Mouse (Mus musculus) lung, embryonic 14.5 days (tissue): ENCODE measurements around the gene Tex9. TPM values are rescaled to one million over a fixed set of nuclear protein-coding genes. Genes with fewer than 3 reads are reported as not detected.
A peak's percentile ranks its signal among the peaks of the same experiment; 100 is the strongest.

Experiments used
- ATAC-seq: fragments of 200-750 bp; cut with Nextera tagmentation; 2 replicates; pipeline ENCODE4 v1.8.0; 2017; ENCODE audit warnings: mild to moderate bottlenecking, moderate TSS enrichment, moderate library complexity; ENCODE audit not compliant: insufficient read depth
- DNase-seq: peaks from one replicate; pipeline ENCODE4 v3.0.0-alpha.2; 2015
- H3K27ac ChIP-seq: fragments of 300-500 bp; sonication (generic); 2 replicates; pipeline ENCODE4 v1.5.1; 2014; ENCODE audit warnings: low read depth, mild to moderate bottlenecking, moderate library complexity
- H3K27me3 ChIP-seq: fragments of 300-500 bp; sonication (generic); 2 replicates; pipeline ENCODE4 v1.6.1; 2014; ENCODE audit warnings: low read length, control low read depth; ENCODE audit not compliant: insufficient read depth
- H3K36me3 ChIP-seq: fragments of 300-500 bp; sonication (generic); 2 replicates; pipeline ENCODE4 v1.6.1; 2014; ENCODE audit warnings: control low read depth; ENCODE audit not compliant: insufficient read depth
- H3K4me1 ChIP-seq: fragments of 300-500 bp; sonication (generic); 2 replicates; pipeline ENCODE4 v1.6.1; 2014; ENCODE audit warnings: antibody characterized with exemption, control low read depth; ENCODE audit not compliant: insufficient read depth
- H3K4me2 ChIP-seq: fragments of 300-500 bp; sonication (generic); 2 replicates; pipeline ENCODE4 v1.6.1; 2014; ENCODE audit warnings: mild to moderate bottlenecking
- H3K4me3 ChIP-seq: fragments of 300-500 bp; sonication (generic); 2 replicates; pipeline ENCODE4 v1.5.1; 2014; ENCODE audit warnings: low read depth, low read length
- H3K9ac ChIP-seq: fragments of 300-500 bp; sonication (generic); 2 replicates; pipeline ENCODE4 v1.6.1; 2014
- H3K9me3 ChIP-seq: fragments of 300-500 bp; sonication (generic); 2 replicates; pipeline ENCODE4 v1.6.1; 2016; ENCODE audit warnings: low read depth, low read length, control low read depth
- CTCF ChIP-seq: IDR thresholded peaks from 2 replicates; pipeline ENCODE4 v1.5.1; 2016; ENCODE audit warnings: antibody characterized with exemption, low read depth
- WGBS: fragments of 180-500 bp; shearing (Covaris S2); extraction: QIAGEN DNeasy Blood & Tissue Kit; methylation state at CpG from one replicate; pipeline ENCODE4 v1.1.7; 2014; 5-methylcytosine and 5-hydroxymethylcytosine counted together
- polyA plus RNA-seq: library from polyadenylated mRNA; unstranded; fragments of >200 nt; fragmentation: Nextera tagmentation; extraction: Ambion mirVana; gene quantifications from 2 replicates; pipeline ENCODE4 v1.2.1, GENCODE M21; 2014

The Tex9 gene
- polyA plus RNA-seq, 1 experiment from 2014 or later = 37.5 TPM

DNA sequence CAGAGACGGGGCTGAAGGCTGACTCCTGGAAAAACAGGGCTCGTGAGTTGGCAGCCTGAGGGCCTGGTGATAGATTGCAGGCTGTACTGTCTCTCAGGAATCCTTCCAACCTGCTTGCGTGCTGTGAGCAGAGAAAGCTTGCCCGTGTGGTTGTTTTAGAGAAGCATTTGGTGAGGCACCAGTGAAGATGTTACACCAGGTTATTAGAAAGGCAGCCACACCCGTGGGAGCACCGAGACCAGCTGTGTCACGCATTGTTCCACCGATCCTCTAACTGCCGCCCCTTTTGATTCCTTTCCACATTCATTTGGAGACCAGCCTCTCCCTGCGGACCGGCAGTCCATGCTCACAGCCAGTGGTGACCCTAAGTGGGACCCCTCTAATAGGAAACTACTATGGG lies 69.7 kb downstream of the Tex9 start:
- DNase-seq (no peak), ATAC-seq (no peak)
- Histone ChIP-seq H3K27me3 (no peaks in the 10 kb centered on the region), H3K9ac (no peak overlapping the region), H3K4me1 (peaks cover 6% of the 10 kb centered on the region; the same call in 1 of the 2 replicates), H3K4me2 (no peak overlapping the region), H3K4me3 (no peak overlapping the region), H3K36me3 (no peaks in the 10 kb centered on the region), H3K27ac (no peak overlapping the region), H3K9me3 (no peaks in the 10 kb centered on the region)
- TF ChIP-seq CTCF = no peak
- 60% methylated on average over 11 of the region's 11 CpGs for WGBS

DNA sequence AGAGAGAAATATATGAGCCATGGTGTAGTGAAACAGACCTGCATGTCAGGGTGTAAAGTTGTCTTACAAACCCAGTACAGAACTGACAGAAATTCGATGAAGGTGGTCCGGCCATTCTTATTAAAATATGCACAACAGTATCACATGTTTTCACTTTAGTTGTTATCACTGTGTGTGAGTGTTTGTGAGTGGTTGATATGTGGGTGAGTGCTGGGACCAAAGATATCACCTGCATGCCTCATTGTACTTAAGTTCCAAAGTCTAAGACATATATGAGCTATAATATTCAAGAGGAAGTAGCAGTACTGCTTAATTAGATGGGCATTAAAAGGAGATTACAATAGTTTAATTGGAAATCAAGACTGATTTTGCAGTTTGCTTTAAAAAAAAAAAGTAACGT lies 71.5 kb downstream of the Tex9 start:
- H3K9me3 ChIP-seq = no peaks in the 10 kb centered on the region
- H3K27ac ChIP-seq = no peak overlapping the region
- no peaks in the 10 kb centered on the region for H3K36me3 ChIP-seq
- no peak for TF ChIP-seq CTCF
- WGBS = 69% methylated on average over 3 of the region's 3 CpGs
- H3K27me3 ChIP-seq = no peaks in the 10 kb centered on the region
- no peak overlapping the region for H3K9ac ChIP-seq
- H3K4me1 ChIP-seq = peaks cover 6% of the 10 kb centered on the region; the same call in 1 of the 2 replicates
- ATAC-seq = no peak
- no peak overlapping the region for H3K4me3 ChIP-seq
- DNase-seq = no peak
- no peak overlapping the region for H3K4me2 ChIP-seq

DNA sequence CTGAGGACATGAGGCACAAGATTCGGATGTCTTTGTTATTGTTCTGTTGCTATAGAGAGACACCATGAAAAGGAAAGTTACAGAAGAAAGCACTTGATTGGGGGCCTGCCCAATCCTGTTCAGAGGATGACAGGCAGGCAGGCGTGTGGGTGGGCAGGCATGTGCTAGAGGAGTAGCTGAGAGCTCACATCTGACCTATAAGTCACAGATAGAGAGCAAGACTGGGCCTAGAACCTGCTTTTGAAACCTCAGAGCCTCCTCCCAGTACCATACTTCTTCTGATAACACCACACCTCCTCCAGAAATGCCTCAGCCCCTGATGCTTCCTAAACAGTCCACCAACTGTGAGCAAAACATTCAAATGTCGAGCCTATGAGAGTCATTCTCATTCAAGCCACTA lies 73.6 kb downstream of the Tex9 start:
- Histone ChIP-seq H3K4me3 (no peak overlapping the region), H3K4me1 (peaks cover 6% of the 10 kb centered on the region; the same call in 1 of the 2 replicates), H3K36me3 (no peaks in the 10 kb centered on the region), H3K27ac (no peak overlapping the region), H3K4me2 (no peak overlapping the region), H3K9ac (no peak overlapping the region), H3K27me3 (no peaks in the 10 kb centered on the region), H3K9me3 (no peaks in the 10 kb centered on the region)
- TF ChIP-seq CTCF = no peak
- ATAC-seq (no peak), DNase-seq (no peak)
- 72% methylated on average over 3 of the region's 3 CpGs for whole genome bisulfite sequencing

DNA sequence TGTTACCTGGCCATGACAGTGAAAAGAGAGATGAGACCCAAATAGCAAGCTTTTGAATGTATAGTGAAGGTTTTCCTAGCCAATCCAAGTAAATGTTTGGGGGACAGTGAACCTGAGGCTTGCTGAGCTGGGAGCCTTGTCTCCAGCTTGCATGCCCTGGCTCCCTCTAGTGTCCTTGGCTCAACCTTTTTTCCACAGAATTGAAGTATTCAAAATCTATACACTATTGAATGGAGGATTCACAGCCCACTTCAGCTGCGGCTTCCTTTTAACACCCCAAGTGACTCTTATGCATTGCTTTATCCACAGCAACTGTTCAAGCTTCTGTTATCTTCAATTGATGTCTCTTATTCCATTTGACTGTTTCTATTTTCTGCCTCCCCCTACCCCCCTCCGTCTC lies 80.3 kb downstream of the Tex9 start:
- TF ChIP-seq CTCF = peak; percentile 44
- WGBS = 90% methylated on average over 2 of the region's 2 CpGs
- no peak overlapping the region for H3K4me2 ChIP-seq
- no peak overlapping the region for H3K9ac ChIP-seq
- ATAC-seq = no peak
- DNase-seq = peak; percentile 30
- no peaks in the 10 kb centered on the region for H3K4me1 ChIP-seq
- H3K27me3 ChIP-seq = no peaks in the 10 kb centered on the region
- H3K9me3 ChIP-seq = no peaks in the 10 kb centered on the region
- H3K4me3 ChIP-seq = no peak overlapping the region
- no peak overlapping the region for H3K27ac ChIP-seq
- H3K36me3 ChIP-seq = no peaks in the 10 kb centered on the region

DNA sequence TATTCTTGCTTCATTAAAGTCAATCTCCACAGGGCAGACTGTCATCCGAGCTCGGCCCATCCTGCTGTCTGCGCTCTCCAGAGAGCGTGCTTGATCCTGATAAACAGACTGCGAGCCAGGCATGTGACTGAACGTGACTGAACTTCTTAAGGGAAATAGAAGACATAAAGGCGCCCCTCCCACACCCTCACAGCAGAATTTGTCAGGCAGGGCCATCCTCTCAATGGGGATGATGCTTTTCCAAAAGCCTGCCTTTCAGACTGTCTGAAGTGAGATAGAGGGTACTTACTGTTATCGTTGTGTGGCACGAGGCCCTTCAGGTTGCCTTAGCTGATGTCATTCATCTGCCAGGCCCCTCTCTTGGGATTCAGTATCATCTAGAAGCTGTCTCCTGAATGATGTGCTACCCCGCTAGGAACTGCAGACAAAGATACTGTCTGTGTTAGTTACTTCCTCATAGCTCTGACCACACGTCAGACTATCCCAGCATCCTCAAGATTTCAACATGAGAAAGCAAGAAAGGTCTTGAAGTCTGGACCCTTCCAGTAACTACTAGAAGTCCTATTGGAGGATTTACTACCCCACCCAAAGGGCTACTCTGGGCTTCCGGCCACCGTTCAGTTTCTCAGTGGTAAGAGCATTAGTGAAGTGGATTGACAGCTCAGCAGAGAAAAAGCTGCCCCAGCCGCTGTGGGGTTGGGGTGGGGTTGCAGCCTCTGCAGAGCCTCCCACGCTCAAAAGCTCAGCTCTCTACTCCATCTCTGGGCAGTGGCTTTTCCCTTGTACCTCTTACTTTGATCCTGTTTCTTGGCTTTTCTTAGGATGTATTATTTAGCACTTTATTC lies 82.4 kb downstream of the Tex9 start:
- DNase-seq (peak; percentile 23), ATAC-seq (peak; percentile 63)
- Histone ChIP-seq H3K4me1 (no peaks in the 10 kb centered on the region), H3K27me3 (no peaks in the 10 kb centered on the region), H3K9ac (no peak overlapping the region), H3K9me3 (no peaks in the 10 kb centered on the region), H3K36me3 (no peaks in the 10 kb centered on the region), H3K27ac (no peak overlapping the region), H3K4me3 (no peak overlapping the region), H3K4me2 (peak overlapping the region; percentile 23; the same call in 1 of the 2 replicates)
- WGBS = 23% methylated on average over 15 of the region's 15 CpGs
- TF ChIP-seq CTCF = no peak

DNA sequence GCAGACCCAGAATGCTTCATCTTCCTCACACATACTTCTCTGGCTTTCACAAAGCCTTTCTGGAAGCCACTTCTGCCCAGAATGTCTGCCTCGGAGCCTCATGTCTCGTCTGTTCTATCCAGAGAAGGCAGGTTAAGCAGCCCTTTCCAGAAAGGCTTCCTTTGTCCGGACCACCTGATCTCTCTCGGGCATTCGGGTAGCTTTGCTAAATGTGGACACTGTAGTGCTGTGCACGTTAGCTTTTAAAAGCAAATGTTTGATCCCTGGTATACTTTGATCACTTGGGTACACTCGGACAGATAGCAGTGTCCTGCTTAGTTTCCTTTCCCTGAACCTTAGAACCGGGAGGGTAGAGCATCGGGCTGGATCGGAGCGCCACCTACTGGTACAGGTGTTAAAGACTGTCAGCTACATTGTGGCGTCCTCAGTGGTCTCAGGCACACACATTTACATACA lies 83.9 kb downstream of the Tex9 start:
- no peaks in the 10 kb centered on the region for H3K27me3 ChIP-seq
- H3K9me3 ChIP-seq = no peaks in the 10 kb centered on the region
- no peaks in the 10 kb centered on the region for H3K36me3 ChIP-seq
- 8% methylated on average over 12 of the region's 12 CpGs for WGBS
- H3K4me2 ChIP-seq = peak overlapping the region; percentile 62
- peak overlapping the region; percentile 30 for H3K9ac ChIP-seq
- TF ChIP-seq CTCF = peak; percentile 97
- H3K27ac ChIP-seq = no peak overlapping the region
- ATAC-seq = peak; percentile 91
- DNase-seq = peak; percentile 95
- no peaks in the 10 kb centered on the region for H3K4me1 ChIP-seq
- peak overlapping the region; percentile 31 for H3K4me3 ChIP-seq

DNA sequence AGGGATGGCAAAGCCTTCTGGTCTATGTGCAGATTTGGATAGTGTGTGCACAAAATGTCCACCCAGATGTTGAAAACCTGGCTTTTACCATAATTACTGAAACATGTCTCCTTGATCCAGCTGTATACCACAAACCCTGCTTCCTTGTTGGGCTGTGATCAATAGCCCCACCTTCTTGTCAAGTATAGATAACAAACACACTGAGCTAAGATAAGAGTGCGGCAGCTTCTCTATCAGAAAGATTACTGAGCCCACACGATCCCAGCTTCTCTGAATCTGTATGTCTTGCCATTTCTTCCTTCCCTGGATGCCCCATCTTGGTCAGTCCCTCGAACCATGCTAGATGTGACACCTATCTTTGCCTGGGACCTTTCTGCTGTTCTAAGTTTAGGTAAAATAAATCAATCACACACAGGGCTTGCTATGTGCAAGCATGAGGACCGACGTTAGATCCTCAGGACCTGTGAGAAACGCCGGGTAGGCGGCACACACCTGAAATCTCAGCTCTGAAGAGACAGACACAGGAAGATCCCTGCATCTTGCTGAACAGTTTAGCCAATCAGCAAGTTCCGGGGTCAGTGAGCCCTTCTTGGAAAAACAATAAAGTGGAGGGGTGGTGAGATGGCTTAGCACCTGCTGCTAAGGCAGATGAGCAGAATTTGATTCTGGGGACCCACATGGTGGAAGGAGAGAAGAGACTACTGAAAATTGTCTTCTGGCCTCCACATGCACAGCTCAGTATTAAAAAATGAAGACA lies 86.0 kb downstream of the Tex9 start:
- ATAC-seq = no peak
- Histone ChIP-seq H3K9me3 (no peaks in the 10 kb centered on the region), H3K4me3 (no peak overlapping the region), H3K4me2 (no peak overlapping the region), H3K36me3 (no peaks in the 10 kb centered on the region), H3K9ac (no peak overlapping the region), H3K4me1 (no peaks in the 10 kb centered on the region), H3K27ac (no peak overlapping the region), H3K27me3 (no peaks in the 10 kb centered on the region)
- WGBS = 73% methylated on average over 9 of the region's 9 CpGs
- no peak for DNase-seq
- TF ChIP-seq CTCF = no peak
